Mouse (Mus musculus) heart, postnatal 0 days (tissue): ENCODE measurements around the gene Dbn1. TPM values are rescaled to one million over a fixed set of nuclear protein-coding genes. Genes with fewer than 3 reads are reported as not detected.

Source experiments
- ATAC-seq: fragments of 200-750 bp; cut with Nextera tagmentation; 2 replicates; pipeline ENCODE4 v1.8.0; 2017; ENCODE audit warnings: low read depth, moderate number of reproducible peaks, moderate library complexity; ENCODE audit not compliant: insufficient read depth
- DNase-seq: peaks from one replicate; pipeline ENCODE4 v3.0.0-alpha.2; 2016; ENCODE audit warnings: low spot score
- H3K27ac ChIP-seq: fragments of 300-500 bp; sonication (generic); 2 replicates; pipeline ENCODE4 v1.5.1; 2014; ENCODE audit warnings: low read depth, mild to moderate bottlenecking
- H3K27me3 ChIP-seq: fragments of 300-500 bp; sonication (generic); 2 replicates; pipeline ENCODE4 v1.6.1; 2014; ENCODE audit warnings: low read length, mixed read lengths; ENCODE audit not compliant: control insufficient read depth, insufficient read depth
- H3K36me3 ChIP-seq: fragments of 300-500 bp; sonication (generic); replicated peaks from 2 replicates; pipeline ENCODE4 v1.6.1; 2014; ENCODE audit warnings: low read length, mixed read lengths; ENCODE audit not compliant: control insufficient read depth, insufficient read depth
- H3K4me1 ChIP-seq: fragments of 300-500 bp; sonication (generic); 2 replicates; pipeline ENCODE4 v1.6.1; 2014; ENCODE audit warnings: antibody characterized with exemption; ENCODE audit not compliant: control insufficient read depth, insufficient read depth
- H3K4me2 ChIP-seq: fragments of 300-500 bp; sonication (generic); 2 replicates; pipeline ENCODE4 v1.6.1; 2014; ENCODE audit warnings: low read depth, mild to moderate bottlenecking, low read length, moderate library complexity
- H3K4me3 ChIP-seq: fragments of 300-500 bp; sonication (generic); 2 replicates; pipeline ENCODE4 v1.5.1; 2014; ENCODE audit warnings: low read depth, low read length
- H3K9ac ChIP-seq: fragments of 300-500 bp; sonication (generic); replicated peaks from 2 replicates; pipeline ENCODE4 v1.6.1; 2014; ENCODE audit warnings: low read depth, low read length, mixed read lengths
- H3K9me3 ChIP-seq: fragments of 300-500 bp; sonication (generic); replicated peaks from 2 replicates; pipeline ENCODE4 v1.6.1; 2016; ENCODE audit warnings: low read length; ENCODE audit not compliant: control insufficient read depth
- CTCF ChIP-seq: IDR thresholded peaks from 2 replicates; pipeline ENCODE4 v1.5.1; 2016; ENCODE audit warnings: antibody characterized with exemption, control low read depth, low read depth
- EP300 ChIP-seq: IDR thresholded peaks from 2 replicates; pipeline ENCODE4 v1.6.1; 2016; ENCODE audit warnings: antibody characterized with exemption, low read depth
- WGBS: fragments of 180-500 bp; shearing (Covaris S2); extraction: QIAGEN DNeasy Blood & Tissue Kit; methylation state at CpG from one replicate; pipeline ENCODE4 v1.1.7; 2014; 5-methylcytosine and 5-hydroxymethylcytosine counted together
- polyA plus RNA-seq: library from polyadenylated mRNA; unstranded; fragments of >200 nt; fragmentation: Nextera tagmentation; extraction: Ambion mirVana; gene quantifications from 2 replicates; pipeline ENCODE4 v1.2.1, GENCODE M21; 2015
- total RNA-seq: library from RNA; depleted of rRNA; stranded (reverse); fragments of >200 nt; gene quantifications from 2 replicates; pipeline ENCODE4 v1.2.3, GENCODE M21; 2014; ENCODE audit warnings: low replicate concordance

Gene Dbn1
- total and polyA plus RNA-seq, 2 experiments from 2014 or later = 30.9 to 38.5 TPM

- no peaks in the 10 kb centered on the region for H3K27me3 ChIP-seq
- H3K4me3 ChIP-seq = no peak overlapping the region
- no peak for DNase-seq
- H3K9me3 ChIP-seq = no peaks in the 10 kb centered on the region
- 38% methylated on average over 3 of the region's 3 CpGs for WGBS
- H3K4me1 ChIP-seq = peaks cover 57% of the 10 kb centered on the region
- H3K27ac ChIP-seq = no peak overlapping the region; the same call in 1 of the 2 replicates
- no peak overlapping the region for H3K9ac ChIP-seq
- H3K4me2 ChIP-seq = peak overlapping the region; percentile 81; the same call in 1 of the 2 replicates
- H3K36me3 ChIP-seq = peaks cover 25% of the 10 kb centered on the region
- ATAC-seq = no peak
- TF ChIP-seq CTCF = no peak
- no peak for TF ChIP-seq EP300
These were observed 40.4 kb downstream of the Dbn1 start for GRCm38 (mm10) chr13:55447543-55447943.

GRCm38 (mm10) chr13:55446483-55447105, 41.3 kb downstream of the Dbn1 start:
- TF ChIP-seq CTCF = no peak
- no peak for TF ChIP-seq EP300
- H3K4me2 ChIP-seq = peak overlapping the region; percentile 81
- peak overlapping the region; percentile 78; the same call in 1 of the 2 replicates for H3K9ac ChIP-seq
- peaks cover 50% of the 10 kb centered on the region for H3K4me1 ChIP-seq
- no peaks in the 10 kb centered on the region for H3K27me3 ChIP-seq
- DNase-seq = no peak
- ATAC-seq = no peak
- H3K36me3 ChIP-seq = peaks cover 15% of the 10 kb centered on the region
- H3K9me3 ChIP-seq = no peaks in the 10 kb centered on the region
- H3K27ac ChIP-seq = no peak overlapping the region
- 70% methylated on average over 6 of the region's 6 CpGs for WGBS
- peak overlapping the region; percentile 74 for H3K4me3 ChIP-seq

- H3K4me3 ChIP-seq = peak overlapping the region; percentile 74
- H3K9me3 ChIP-seq = no peaks in the 10 kb centered on the region
- peak overlapping the region; percentile 78 for H3K9ac ChIP-seq
- DNase-seq (no peak), ATAC-seq (no peak)
- H3K36me3 ChIP-seq = peaks cover 5% of the 10 kb centered on the region; the same call in 1 of the 2 replicates
- H3K27me3 ChIP-seq = no peaks in the 10 kb centered on the region
- peak overlapping the region; percentile 89 for H3K27ac ChIP-seq
- WGBS = under 1% methylated on average over 62 of the region's 66 CpGs
- peak overlapping the region; percentile 81 for H3K4me2 ChIP-seq
- no peak for TF ChIP-seq EP300
- no peak for TF ChIP-seq CTCF
- H3K4me1 ChIP-seq = peaks cover 41% of the 10 kb centered on the region
These were observed 42.4 kb downstream of the Dbn1 start for GRCm38 (mm10) chr13:55445361-55446091.

GRCm38 (mm10) chr13:55444937-55445315, 43.0 kb downstream of the Dbn1 start, which contains the start of gene Grk6:
Gene Grk6, plus strand, starts transcription at chr13:55445072.
- no peak for TF ChIP-seq CTCF
- TF ChIP-seq EP300 = peak; percentile 15; the same call in 1 of the 2 replicates
- H3K27ac ChIP-seq = peak within 1 kb of the TSS; percentile 89
- peak within 1 kb of the TSS; percentile 78 for H3K9ac ChIP-seq
- H3K9me3 ChIP-seq = no peaks in the 10 kb centered on the region
- ATAC-seq (peak; percentile 95), DNase-seq (peak; percentile 99)
- no peaks in the 10 kb centered on the region for H3K36me3 ChIP-seq
- no peaks in the 10 kb centered on the region for H3K27me3 ChIP-seq
- H3K4me1 ChIP-seq = peaks cover 35% of the 10 kb centered on the region
- WGBS = 0% methylated on average over 34 of the region's 35 CpGs
- peak within 1 kb of the TSS; percentile 74 for H3K4me3 ChIP-seq
- peak within 1 kb of the TSS; percentile 81 for H3K4me2 ChIP-seq

- DNase-seq (no peak), ATAC-seq (peak; percentile 57)
- Histone ChIP-seq H3K9ac (peak overlapping the region; percentile 13), H3K27me3 (no peaks in the 10 kb centered on the region), H3K27ac (peak overlapping the region; percentile 89), H3K4me1 (peaks cover 31% of the 10 kb centered on the region), H3K36me3 (no peaks in the 10 kb centered on the region), H3K4me3 (peak overlapping the region; percentile 74), H3K4me2 (peak overlapping the region; percentile 62), H3K9me3 (no peaks in the 10 kb centered on the region)
- under 1% methylated on average over 33 of the region's 33 CpGs for WGBS
- TF ChIP-seq CTCF (no peak), EP300 (peak; percentile 32; the same call in 1 of the 2 replicates)
These were observed 43.5 kb downstream of the Dbn1 start for GRCm38 (mm10) chr13:55444286-55444936.
